Mouse (Mus musculus): Measurements from ENCODE around the gene Ubr3. TPM values are rescaled to one million over a fixed set of nuclear protein-coding genes. Genes with fewer than 3 reads are reported as not detected.

The Ubr3 gene
- total RNA-seq (2014; fragmentation: Nextera tagmentation) (78.9 and 104 TPM in 2 replicates), total RNA-seq (2017) (33.7 and 40.5 TPM in 2 replicates), polyA plus RNA-seq (2012) (12.7 and 17.0 TPM in 2 replicates)

DNA sequence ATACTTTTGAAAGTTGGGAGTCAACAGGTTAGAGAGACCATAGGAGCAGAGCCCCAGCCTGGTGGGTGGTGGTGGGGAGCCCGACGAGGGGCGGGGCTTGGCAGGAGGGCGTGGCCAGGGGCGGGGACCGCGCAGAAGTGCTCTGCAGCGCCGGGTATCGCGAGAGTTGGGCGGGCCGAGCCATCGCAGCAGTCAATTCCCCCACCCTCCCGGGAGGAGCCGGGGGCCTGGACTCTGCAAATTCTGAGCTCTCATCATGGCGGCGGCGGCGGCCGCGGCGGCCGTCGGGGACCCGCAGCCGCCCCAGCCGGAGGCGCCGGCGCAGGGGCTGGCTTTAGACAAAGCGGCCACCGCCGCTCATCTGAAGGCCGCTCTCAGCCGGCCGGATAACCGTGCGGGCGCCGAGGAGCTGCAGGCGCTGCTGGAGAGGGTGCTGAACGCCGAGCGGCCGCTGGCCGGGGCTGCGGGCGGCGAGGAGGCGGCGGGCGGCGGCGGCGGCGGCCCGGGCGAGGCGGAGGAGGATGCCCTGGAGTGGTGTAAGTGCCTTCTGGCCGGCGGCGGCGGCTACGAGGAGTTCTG lies at the start of gene Ubr3:
Gene Ubr3 (plus strand): TSS at position 208 of the 579 bp plus-strand sequence.
- Histone ChIP-seq H3K4me3 (ENCODE audit: low read depth, low read length) (peak within 1 kb of the TSS; percentile 100), H3K9me3 (replicated peaks) (no peaks in the 10 kb centered on the region), H3K4me1 (ENCODE audit: insufficient read depth, low read depth, low read length) (peaks cover 36% of the 10 kb centered on the region), H3K27me3 (ENCODE audit: insufficient read depth, low read length) (no peaks in the 10 kb centered on the region), H3K36me3 (replicated peaks) (peaks cover 22% of the 10 kb centered on the region)
- DNase-seq (ENCODE audit: low spot score) (peak; percentile 93), ATAC-seq (ENCODE audit: extremely low read depth, insufficient number of reproducible peaks, low FRiP score, poor library complexity, severe bottlenecking) (peak; percentile 84)
- TF ChIP-seq GATA1 (IDR thresholded peaks at IDR 0.05; ENCODE audit: borderline replicate concordance, low read length) (no peak), TAL1 (conservative IDR thresholded peaks at IDR 0.05; ENCODE audit: low read depth, low read length) (no peak), CTCF (IDR thresholded peaks at IDR 0.05; ENCODE audit: low read depth, low read length) (no peak), POLR2AphosphoS5 (IDR thresholded peaks at IDR 0.05; ENCODE audit: insufficient replicate concordance, low read depth, low read length) (no peak), GATA2 (IDR thresholded peaks at IDR 0.05; ENCODE audit: borderline replicate concordance, low read depth, low read length) (no peak)

DNA sequence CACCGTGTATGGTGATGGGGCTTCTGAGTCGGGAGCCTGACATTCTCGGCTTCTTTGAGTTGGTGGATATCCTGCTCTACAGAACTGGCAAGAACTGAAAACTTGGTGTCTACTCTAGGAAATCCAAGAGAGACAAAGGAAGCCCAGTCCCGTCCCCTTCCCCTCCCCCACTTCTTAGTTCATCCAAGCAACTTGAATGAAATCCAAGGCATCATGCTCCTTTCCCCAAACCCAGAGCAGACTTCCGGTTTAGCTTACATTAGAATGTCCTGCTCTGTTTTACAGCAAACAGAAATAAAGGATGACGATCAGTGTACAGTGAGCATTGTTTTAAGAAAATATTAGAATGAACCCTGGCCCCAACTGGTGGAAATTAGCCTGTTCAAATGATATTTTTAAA lies 47.8 kb upstream of the Ubr3 start:
- no peak for DNase-seq (ENCODE audit: low spot score)
- Histone ChIP-seq H3K27me3 (ENCODE audit: insufficient read depth, low read length) (peaks cover 28% of the 10 kb centered on the region), H3K4me1 (ENCODE audit: insufficient read depth, low read depth, low read length) (peaks cover 8% of the 10 kb centered on the region), H3K36me3 (replicated peaks) (no peaks in the 10 kb centered on the region), H3K4me3 (ENCODE audit: low read depth, low read length) (no peak overlapping the region), H3K9me3 (replicated peaks) (no peaks in the 10 kb centered on the region)
- TF ChIP-seq TAL1 (conservative IDR thresholded peaks at IDR 0.05; ENCODE audit: low read depth, low read length) = no peak
- no peak for TF ChIP-seq CTCF (IDR thresholded peaks at IDR 0.05; ENCODE audit: low read depth, low read length)
- no peak for TF ChIP-seq GATA2 (IDR thresholded peaks at IDR 0.05; ENCODE audit: borderline replicate concordance, low read depth, low read length)
- no peak for TF ChIP-seq POLR2AphosphoS5 (IDR thresholded peaks at IDR 0.05; ENCODE audit: insufficient replicate concordance, low read depth, low read length)
- no peak for TF ChIP-seq GATA1 (IDR thresholded peaks at IDR 0.05; ENCODE audit: borderline replicate concordance, low read length)
- no peak for ATAC-seq (ENCODE audit: extremely low read depth, insufficient number of reproducible peaks, low FRiP score, poor library complexity, severe bottlenecking)

DNA sequence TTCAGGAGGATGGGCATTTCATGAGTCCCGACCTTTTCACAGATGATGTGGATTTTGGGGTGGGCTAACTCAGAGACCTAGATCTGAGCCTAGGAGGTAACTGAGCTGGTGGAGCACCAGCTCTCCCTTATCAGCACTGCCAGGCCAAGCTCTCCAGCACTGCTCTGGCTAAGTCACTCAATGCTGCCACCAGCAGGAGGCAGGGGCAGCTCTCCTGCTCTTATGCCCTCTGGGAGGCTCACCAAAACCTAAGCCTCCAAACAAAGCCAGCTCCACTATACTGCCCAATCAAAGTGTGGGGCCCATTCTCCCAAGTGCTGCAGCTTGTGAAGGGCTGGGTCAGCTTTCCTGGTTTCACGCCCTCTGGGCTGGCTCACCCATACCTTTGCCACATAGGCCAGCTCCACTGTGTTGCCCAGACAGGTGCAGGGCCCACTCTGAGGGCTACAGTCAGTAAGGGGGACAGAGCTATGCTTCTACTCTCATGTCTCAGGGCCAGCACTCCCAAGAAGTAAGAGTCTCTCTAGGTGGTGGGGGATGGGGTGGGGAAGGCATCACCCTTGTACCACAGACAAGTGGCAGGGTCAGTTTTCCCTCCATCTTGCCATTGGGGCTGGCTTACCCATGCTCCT lies 45.5 kb upstream of the Ubr3 start:
- Histone ChIP-seq H3K27me3 (ENCODE audit: insufficient read depth, low read length) (peaks cover 28% of the 10 kb centered on the region), H3K4me3 (ENCODE audit: low read depth, low read length) (no peak overlapping the region), H3K9me3 (replicated peaks) (no peaks in the 10 kb centered on the region), H3K4me1 (ENCODE audit: insufficient read depth, low read depth, low read length) (peaks cover 16% of the 10 kb centered on the region), H3K36me3 (replicated peaks) (no peaks in the 10 kb centered on the region)
- no peak for DNase-seq (ENCODE audit: low spot score)
- TF ChIP-seq TAL1 (conservative IDR thresholded peaks at IDR 0.05; ENCODE audit: low read depth, low read length) (no peak), CTCF (IDR thresholded peaks at IDR 0.05; ENCODE audit: low read depth, low read length) (no peak), GATA2 (IDR thresholded peaks at IDR 0.05; ENCODE audit: borderline replicate concordance, low read depth, low read length) (no peak), POLR2AphosphoS5 (IDR thresholded peaks at IDR 0.05; ENCODE audit: insufficient replicate concordance, low read depth, low read length) (no peak), GATA1 (IDR thresholded peaks at IDR 0.05; ENCODE audit: borderline replicate concordance, low read length) (no peak)
- no peak for ATAC-seq (ENCODE audit: extremely low read depth, insufficient number of reproducible peaks, low FRiP score, poor library complexity, severe bottlenecking)

DNA sequence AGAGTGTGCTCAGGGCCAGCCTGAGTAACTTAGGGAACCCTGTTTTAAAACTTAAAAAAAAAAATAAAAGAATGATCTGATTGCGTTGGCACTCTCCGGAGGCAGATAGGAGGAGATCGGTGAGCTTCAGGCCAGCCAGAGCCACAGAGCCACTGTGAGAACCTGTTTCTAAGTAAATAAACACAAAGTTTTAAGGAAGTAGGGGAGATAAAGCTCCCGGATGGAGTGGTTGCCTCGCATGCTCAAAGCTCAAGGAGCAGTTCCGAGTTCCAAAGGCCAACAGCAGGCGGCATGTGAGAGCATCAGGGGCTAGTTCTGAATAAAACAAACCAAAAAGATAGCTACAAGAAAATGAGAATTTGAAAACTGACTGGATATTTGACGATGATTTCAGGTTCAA lies 40.7 kb upstream of the Ubr3 start:
- no peak overlapping the region for H3K4me3 ChIP-seq (ENCODE audit: low read depth, low read length)

DNA sequence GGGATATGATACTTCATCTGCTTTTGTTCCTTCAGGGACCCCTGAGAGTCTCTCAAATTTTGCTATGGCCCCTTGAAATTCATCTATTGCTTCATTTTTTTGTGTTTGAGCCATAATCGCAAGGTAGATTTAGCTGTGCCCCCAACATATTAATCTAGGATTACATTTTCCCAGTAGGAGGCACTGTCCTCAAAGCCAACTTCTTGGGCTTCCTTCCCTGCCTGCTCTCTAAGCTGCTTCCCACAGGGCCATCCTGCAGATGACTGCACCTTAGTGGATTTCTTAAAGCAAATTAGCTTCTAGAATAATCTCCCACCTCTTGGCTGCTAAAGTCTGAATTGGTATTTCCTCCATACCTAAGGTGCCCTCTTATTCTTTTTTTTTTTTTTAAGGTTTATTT lies 39.2 kb upstream of the Ubr3 start:
- H3K36me3 ChIP-seq (replicated peaks) = no peaks in the 10 kb centered on the region
- peaks cover 22% of the 10 kb centered on the region for H3K4me1 ChIP-seq (ENCODE audit: insufficient read depth, low read depth, low read length)
- ATAC-seq (ENCODE audit: extremely low read depth, insufficient number of reproducible peaks, low FRiP score, poor library complexity, severe bottlenecking) = no peak
- H3K27me3 ChIP-seq (ENCODE audit: insufficient read depth, low read length) = 0 out of 2 replicates have a peak, but pooled peaks cover 2% of the 10 kb centered on the region
- no peak for DNase-seq (ENCODE audit: low spot score)
- H3K4me3 ChIP-seq (ENCODE audit: low read depth, low read length) = no peak overlapping the region
- H3K9me3 ChIP-seq (replicated peaks) = no peaks in the 10 kb centered on the region
- TF ChIP-seq TAL1 (conservative IDR thresholded peaks at IDR 0.05; ENCODE audit: low read depth, low read length) (no peak), CTCF (IDR thresholded peaks at IDR 0.05; ENCODE audit: low read depth, low read length) (0 out of 2 replicates have a peak, but pooled peaks have one; percentile 12)

More for the DNA sequence above, 40.7 kb upstream of the Ubr3 start:
- peaks cover 13% of the 10 kb centered on the region; the same call in 1 of the 2 replicates for H3K27me3 ChIP-seq (ENCODE audit: insufficient read depth, low read length)
- ATAC-seq (ENCODE audit: extremely low read depth, insufficient number of reproducible peaks, low FRiP score, poor library complexity, severe bottlenecking) = no peak
- H3K4me1 ChIP-seq (ENCODE audit: insufficient read depth, low read depth, low read length) = peaks cover 29% of the 10 kb centered on the region
- H3K36me3 ChIP-seq (replicated peaks) = no peaks in the 10 kb centered on the region
- peak; percentile 10 for DNase-seq (ENCODE audit: low spot score)
- no peak for TF ChIP-seq TAL1 (conservative IDR thresholded peaks at IDR 0.05; ENCODE audit: low read depth, low read length)
- TF ChIP-seq POLR2AphosphoS5 (IDR thresholded peaks at IDR 0.05; ENCODE audit: insufficient replicate concordance, low read depth, low read length) = no peak
- no peak for TF ChIP-seq GATA2 (IDR thresholded peaks at IDR 0.05; ENCODE audit: borderline replicate concordance, low read depth, low read length)
- TF ChIP-seq GATA1 (IDR thresholded peaks at IDR 0.05; ENCODE audit: borderline replicate concordance, low read length) = no peak
- TF ChIP-seq CTCF (IDR thresholded peaks at IDR 0.05; ENCODE audit: low read depth, low read length) = no peak
- H3K9me3 ChIP-seq (replicated peaks) = no peaks in the 10 kb centered on the region

DNA sequence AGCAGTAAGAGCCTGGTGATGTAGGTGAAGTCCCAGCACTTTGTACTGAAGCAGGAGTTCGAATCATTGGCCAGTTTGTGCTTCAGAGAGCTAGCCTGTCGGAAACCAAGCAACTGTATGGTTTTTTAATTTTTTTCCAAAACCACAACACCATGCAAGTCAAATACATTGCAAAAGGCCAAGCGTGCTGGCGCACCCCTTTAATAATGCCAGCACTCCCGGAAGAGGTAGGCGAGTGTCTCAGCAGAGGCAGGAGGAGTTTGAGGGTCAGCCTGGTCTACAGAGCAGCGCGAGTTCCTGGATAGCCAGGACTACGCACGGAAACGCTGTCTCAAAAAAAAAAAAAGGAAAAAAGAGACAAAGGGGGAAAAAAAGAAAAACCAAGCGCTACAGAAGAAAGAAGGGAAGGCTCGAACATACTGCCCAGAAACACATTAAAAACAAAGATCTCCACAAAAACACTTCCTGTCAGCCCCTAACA lies 36.0 kb upstream of the Ubr3 start:
- Histone ChIP-seq H3K9me3 (replicated peaks) (no peaks in the 10 kb centered on the region), H3K4me1 (ENCODE audit: insufficient read depth, low read depth, low read length) (peaks cover 26% of the 10 kb centered on the region), H3K27me3 (ENCODE audit: insufficient read depth, low read length) (no peaks in the 10 kb centered on the region), H3K36me3 (replicated peaks) (peaks cover 14% of the 10 kb centered on the region), H3K4me3 (ENCODE audit: low read depth, low read length) (peak overlapping the region; percentile 94)
- DNase-seq (ENCODE audit: low spot score) (peak; percentile 6), ATAC-seq (ENCODE audit: extremely low read depth, insufficient number of reproducible peaks, low FRiP score, poor library complexity, severe bottlenecking) (peak; percentile 75)
- TF ChIP-seq TAL1 (conservative IDR thresholded peaks at IDR 0.05; ENCODE audit: low read depth, low read length) = no peak
- no peak for TF ChIP-seq CTCF (IDR thresholded peaks at IDR 0.05; ENCODE audit: low read depth, low read length)
